Mouse (Mus musculus): ENCODE data around the gene Mpped2. TPM values are rescaled to one million over a fixed set of nuclear protein-coding genes. Genes with fewer than 3 reads are reported as not detected.

The Mpped2 gene
- polyA plus RNA-seq, 1 experiment = not detected

DNA sequence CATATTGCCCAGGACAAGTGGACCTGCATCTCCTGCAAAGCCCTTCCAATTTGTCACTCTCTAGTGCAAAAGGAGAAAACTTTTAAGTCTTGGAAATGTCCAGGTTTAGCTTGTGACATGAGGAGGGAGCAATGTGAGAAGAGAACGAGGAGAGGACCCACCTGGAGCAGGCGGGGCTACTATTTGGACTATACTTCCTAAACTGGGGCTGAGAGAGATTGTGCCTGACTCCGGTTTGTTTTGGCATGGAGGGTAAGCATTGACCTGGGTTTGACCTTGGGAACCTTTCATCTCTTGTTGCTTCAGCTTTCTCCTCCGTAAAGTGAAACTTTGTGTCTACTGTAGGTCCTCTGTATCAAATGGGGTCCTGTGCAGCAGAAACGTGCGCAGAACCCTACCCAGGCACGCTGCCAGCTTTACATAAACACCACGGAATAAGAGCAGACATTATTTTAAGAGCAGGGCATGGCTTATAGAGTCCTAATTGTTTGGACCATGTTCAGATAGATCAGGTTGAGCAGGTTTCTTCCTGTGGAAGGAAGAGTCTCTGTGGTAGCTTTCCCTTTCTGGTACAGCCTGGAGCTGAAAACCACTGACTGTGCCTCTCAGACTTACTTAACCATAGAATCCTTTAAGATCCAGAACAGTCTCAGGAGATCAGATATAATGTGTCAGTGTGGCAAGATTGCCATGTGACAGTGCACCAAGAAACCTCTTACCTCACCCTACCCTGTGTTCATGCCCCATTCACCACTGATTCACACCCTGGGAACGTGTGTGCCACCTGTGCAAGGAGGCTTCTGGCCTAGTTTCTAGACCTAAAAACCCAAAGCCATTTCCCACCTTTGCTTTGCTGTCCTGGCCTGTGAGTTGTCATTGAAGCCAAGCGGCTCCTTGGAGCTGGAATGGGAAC, 152.0 kb downstream of the Mpped2 start:
- no peak for TF ChIP-seq MYOD1 (IDR thresholded peaks at IDR 0.05; ENCODE audit: control insufficient read depth, insufficient read length, low read depth)
- no peak for TF ChIP-seq USF1 (IDR thresholded peaks at IDR 0.05; ENCODE audit: low read depth)
- no peak for TF ChIP-seq MYOG (IDR thresholded peaks at IDR 0.05; ENCODE audit: control insufficient read depth, extremely low read depth, insufficient read length)
- no peak for TF ChIP-seq CEBPB (IDR thresholded peaks at IDR 0.05; ENCODE audit: low read depth)
- TF ChIP-seq CTCF (IDR thresholded peaks at IDR 0.05; ENCODE audit: control insufficient read depth, insufficient read depth, insufficient read length) = no peak
- TF ChIP-seq FOSL1 (IDR thresholded peaks at IDR 0.05; ENCODE audit: insufficient read depth, low read length, poor library complexity, severe bottlenecking) = no peak
- no peak for TF ChIP-seq MAX (IDR thresholded peaks at IDR 0.05)
- H3K27me3 ChIP-seq (ENCODE audit: control insufficient read depth, insufficient read depth, insufficient read length) = no peaks in the 10 kb centered on the region
- no peaks in the 10 kb centered on the region for H3K36me3 ChIP-seq (ENCODE audit: control insufficient read depth, insufficient read depth)
- H3K4me3 ChIP-seq (ENCODE audit: insufficient read depth, poor library complexity, severe bottlenecking) = no peak overlapping the region
- no peak overlapping the region for H3ac ChIP-seq (ENCODE audit: control insufficient read depth, insufficient read length, low read depth)
- H3K79me2 ChIP-seq (ENCODE audit: control insufficient read depth, insufficient read depth) = no peaks in the 10 kb centered on the region
- H3K79me3 ChIP-seq (ENCODE audit: low read depth) = no peaks in the 10 kb centered on the region

DNA sequence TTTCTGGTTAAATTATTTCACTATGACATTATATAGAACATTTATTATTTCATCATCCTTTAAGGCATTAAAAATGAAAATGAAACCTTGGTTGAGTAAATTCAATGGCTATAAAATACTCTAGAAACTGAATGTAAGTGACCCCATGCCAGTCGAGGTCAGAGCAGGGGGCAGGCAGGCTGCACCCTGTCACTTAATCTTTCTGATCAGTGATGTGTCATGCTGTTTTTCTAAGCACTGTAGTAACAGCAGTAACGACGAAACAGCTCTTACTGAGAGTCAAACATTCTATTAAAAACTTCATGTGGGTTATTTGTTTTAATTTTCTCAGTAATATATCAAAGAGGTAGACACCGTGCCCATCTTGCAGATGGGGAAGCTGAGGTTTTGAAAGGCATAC, 153.4 kb downstream of the Mpped2 start:
- H3K27me3 ChIP-seq (ENCODE audit: control insufficient read depth, insufficient read depth, insufficient read length) = no peaks in the 10 kb centered on the region
- H3ac ChIP-seq (ENCODE audit: control insufficient read depth, insufficient read length, low read depth) = no peak overlapping the region
- H3K79me2 ChIP-seq (ENCODE audit: control insufficient read depth, insufficient read depth) = no peaks in the 10 kb centered on the region
- no peak overlapping the region for H3K4me3 ChIP-seq (ENCODE audit: insufficient read depth, poor library complexity, severe bottlenecking)
- TF ChIP-seq MYOD1 (IDR thresholded peaks at IDR 0.05; ENCODE audit: control insufficient read depth, insufficient read length, low read depth) = no peak
- no peak for TF ChIP-seq CEBPB (IDR thresholded peaks at IDR 0.05; ENCODE audit: low read depth)
- TF ChIP-seq USF1 (IDR thresholded peaks at IDR 0.05; ENCODE audit: low read depth) = no peak
- TF ChIP-seq FOSL1 (IDR thresholded peaks at IDR 0.05; ENCODE audit: insufficient read depth, low read length, poor library complexity, severe bottlenecking) = no peak
- no peak for TF ChIP-seq MYOG (IDR thresholded peaks at IDR 0.05; ENCODE audit: control insufficient read depth, extremely low read depth, insufficient read length)
- TF ChIP-seq MAX (IDR thresholded peaks at IDR 0.05) = no peak
- TF ChIP-seq CTCF (IDR thresholded peaks at IDR 0.05; ENCODE audit: control insufficient read depth, insufficient read depth, insufficient read length) = no peak
- H3K79me3 ChIP-seq (ENCODE audit: low read depth) = no peaks in the 10 kb centered on the region
- H3K36me3 ChIP-seq (ENCODE audit: control insufficient read depth, insufficient read depth) = no peaks in the 10 kb centered on the region

DNA sequence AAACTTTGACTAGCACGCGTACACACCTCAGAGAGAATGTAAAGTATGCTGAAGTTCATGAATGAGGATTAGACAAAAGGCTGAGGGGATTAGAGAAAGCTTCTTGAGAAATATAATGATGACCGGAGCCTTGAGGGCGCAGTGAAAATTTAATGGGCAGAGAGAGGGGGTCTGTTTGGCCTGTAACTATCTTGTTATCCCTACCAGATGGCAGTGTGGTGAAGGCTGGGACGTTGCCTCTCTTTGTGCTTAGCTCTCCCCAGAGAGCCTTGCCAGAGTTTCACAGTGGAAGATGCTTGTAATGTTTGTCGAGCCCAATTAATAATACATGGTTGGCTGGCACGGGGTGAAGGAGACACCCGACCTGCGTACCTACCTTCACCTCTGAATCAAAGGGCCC, 156.3 kb downstream of the Mpped2 start:
- Histone ChIP-seq H3ac (ENCODE audit: control insufficient read depth, insufficient read length, low read depth) (no peak overlapping the region), H3K27me3 (ENCODE audit: control insufficient read depth, insufficient read depth, insufficient read length) (no peaks in the 10 kb centered on the region), H3K79me3 (ENCODE audit: low read depth) (no peaks in the 10 kb centered on the region), H3K4me3 (ENCODE audit: insufficient read depth, poor library complexity, severe bottlenecking) (no peak overlapping the region), H3K36me3 (ENCODE audit: control insufficient read depth, insufficient read depth) (no peaks in the 10 kb centered on the region), H3K79me2 (ENCODE audit: control insufficient read depth, insufficient read depth) (no peaks in the 10 kb centered on the region)
- no peak for TF ChIP-seq MYOG (IDR thresholded peaks at IDR 0.05; ENCODE audit: control insufficient read depth, extremely low read depth, insufficient read length)
- no peak for TF ChIP-seq CTCF (IDR thresholded peaks at IDR 0.05; ENCODE audit: control insufficient read depth, insufficient read depth, insufficient read length)
- TF ChIP-seq CEBPB (IDR thresholded peaks at IDR 0.05; ENCODE audit: low read depth) = no peak
- TF ChIP-seq FOSL1 (IDR thresholded peaks at IDR 0.05; ENCODE audit: insufficient read depth, low read length, poor library complexity, severe bottlenecking) = no peak
- no peak for TF ChIP-seq MAX (IDR thresholded peaks at IDR 0.05)
- TF ChIP-seq USF1 (IDR thresholded peaks at IDR 0.05; ENCODE audit: low read depth) = no peak
- no peak for TF ChIP-seq MYOD1 (IDR thresholded peaks at IDR 0.05; ENCODE audit: control insufficient read depth, insufficient read length, low read depth)

DNA sequence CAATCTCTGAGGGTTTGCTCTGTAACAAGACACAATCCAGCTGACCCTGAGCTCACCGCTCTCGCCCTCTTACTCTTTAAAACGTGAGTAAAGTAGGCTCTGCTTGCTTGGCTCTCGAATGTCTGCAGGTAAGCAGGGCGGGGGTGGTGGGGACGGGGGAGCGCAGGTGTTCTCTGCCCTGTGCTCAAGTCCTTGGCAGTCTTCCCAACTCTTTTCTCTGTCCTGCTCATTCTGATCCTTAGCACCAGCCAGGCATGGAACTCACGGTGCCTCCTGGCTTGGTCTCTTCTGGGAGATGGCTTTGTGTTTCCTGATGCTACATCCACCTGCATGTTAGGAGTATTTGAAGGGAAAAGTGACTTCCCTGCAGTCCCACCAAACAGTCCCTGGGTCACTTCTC, 158.4 kb downstream of the Mpped2 start:
- Histone ChIP-seq H3K79me2 (ENCODE audit: control insufficient read depth, insufficient read depth) (no peaks in the 10 kb centered on the region), H3K4me3 (ENCODE audit: insufficient read depth, poor library complexity, severe bottlenecking) (no peak overlapping the region), H3ac (ENCODE audit: control insufficient read depth, insufficient read length, low read depth) (no peak overlapping the region), H3K27me3 (ENCODE audit: control insufficient read depth, insufficient read depth, insufficient read length) (no peaks in the 10 kb centered on the region), H3K36me3 (ENCODE audit: control insufficient read depth, insufficient read depth) (no peaks in the 10 kb centered on the region), H3K79me3 (ENCODE audit: low read depth) (no peaks in the 10 kb centered on the region)
- TF ChIP-seq USF1 (IDR thresholded peaks at IDR 0.05; ENCODE audit: low read depth) = no peak
- no peak for TF ChIP-seq MYOG (IDR thresholded peaks at IDR 0.05; ENCODE audit: control insufficient read depth, extremely low read depth, insufficient read length)
- no peak for TF ChIP-seq CEBPB (IDR thresholded peaks at IDR 0.05; ENCODE audit: low read depth)
- TF ChIP-seq CTCF (IDR thresholded peaks at IDR 0.05; ENCODE audit: control insufficient read depth, insufficient read depth, insufficient read length) = no peak
- no peak for TF ChIP-seq MYOD1 (IDR thresholded peaks at IDR 0.05; ENCODE audit: control insufficient read depth, insufficient read length, low read depth)
- no peak for TF ChIP-seq MAX (IDR thresholded peaks at IDR 0.05)
- no peak for TF ChIP-seq FOSL1 (IDR thresholded peaks at IDR 0.05; ENCODE audit: insufficient read depth, low read length, poor library complexity, severe bottlenecking)

DNA sequence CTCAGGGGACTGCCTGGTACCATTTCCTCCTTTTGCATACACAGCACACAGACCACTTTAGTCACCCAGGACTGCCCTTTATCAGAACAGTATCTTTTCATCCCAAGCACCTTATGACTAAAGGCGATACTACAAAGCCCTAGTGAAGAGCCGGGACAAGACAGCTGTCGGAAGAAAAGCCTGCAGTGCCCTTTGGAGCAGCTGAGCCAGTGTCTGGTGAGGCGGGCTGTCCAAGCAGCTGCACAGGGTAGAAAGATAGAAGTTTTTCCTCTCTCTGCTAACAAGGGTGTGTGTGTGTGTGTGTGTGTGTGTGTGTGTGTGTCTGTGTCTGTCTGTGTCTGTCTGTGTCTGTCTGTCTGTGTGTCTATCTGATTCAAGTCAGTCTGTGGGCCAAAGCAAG, 161.1 kb downstream of the Mpped2 start:
- TF ChIP-seq FOSL1 (IDR thresholded peaks at IDR 0.05; ENCODE audit: insufficient read depth, low read length, poor library complexity, severe bottlenecking) = no peak
- no peak for TF ChIP-seq MAX (IDR thresholded peaks at IDR 0.05)
- Histone ChIP-seq H3K79me3 (ENCODE audit: low read depth) (no peaks in the 10 kb centered on the region), H3K79me2 (ENCODE audit: control insufficient read depth, insufficient read depth) (no peaks in the 10 kb centered on the region), H3K36me3 (ENCODE audit: control insufficient read depth, insufficient read depth) (no peaks in the 10 kb centered on the region), H3ac (ENCODE audit: control insufficient read depth, insufficient read length, low read depth) (no peak overlapping the region), H3K4me3 (ENCODE audit: insufficient read depth, poor library complexity, severe bottlenecking) (no peak overlapping the region), H3K27me3 (ENCODE audit: control insufficient read depth, insufficient read depth, insufficient read length) (no peaks in the 10 kb centered on the region)
